Mouse (Mus musculus) CD4-positive, CD25-positive, alpha-beta regulatory T cell, adult 2 months (primary cell): ENCODE results near the gene Crim1.

ENCODE experiments used
- DNase-seq: peaks from one replicate; pipeline ENCODE4 v3.0.0-alpha.2; 2012; ENCODE audit warnings: low read depth, low spot score

Gene Crim1

GRCm38 (mm10) chr17:78209646-78210045 is 9.6 kb downstream of the Crim1 start:
- no peak for DNase-seq

GRCm38 (mm10) chr17:78211881-78212280 is 11.8 kb downstream of the Crim1 start:
- no peak for DNase-seq

- no peak for DNase-seq
These were observed 13.1 kb downstream of the Crim1 start for GRCm38 (mm10) chr17:78213128-78213527.

- no peak for DNase-seq
These were observed 16.5 kb downstream of the Crim1 start for GRCm38 (mm10) chr17:78216526-78216925.

- DNase-seq = no peak
These were observed 17.4 kb downstream of the Crim1 start for GRCm38 (mm10) chr17:78217406-78217805.

- no peak for DNase-seq
These were observed 18.6 kb downstream of the Crim1 start for GRCm38 (mm10) chr17:78218506-78219232.

GRCm38 (mm10) chr17:78221007-78221642 is 21.1 kb downstream of the Crim1 start:
- peak; percentile 17 for DNase-seq

- DNase-seq = no peak
These were observed 21.8 kb downstream of the Crim1 start for GRCm38 (mm10) chr17:78221860-78222259.

GRCm38 (mm10) chr17:78223988-78224387 is 23.9 kb downstream of the Crim1 start:
- no peak for DNase-seq

GRCm38 (mm10) chr17:78225547-78225946 is 25.5 kb downstream of the Crim1 start:
- DNase-seq = no peak

GRCm38 (mm10) chr17:78227211-78227610 is 27.2 kb downstream of the Crim1 start:
- no peak for DNase-seq

GRCm38 (mm10) chr17:78231567-78231966 is 31.5 kb downstream of the Crim1 start:
- no peak for DNase-seq

- DNase-seq = no peak
These were observed 32.7 kb downstream of the Crim1 start for GRCm38 (mm10) chr17:78232703-78233102.

- DNase-seq = no peak
These were observed 33.8 kb downstream of the Crim1 start for GRCm38 (mm10) chr17:78233873-78234272.

- peak; percentile 53 for DNase-seq
These were observed 36.1 kb downstream of the Crim1 start for GRCm38 (mm10) chr17:78236126-78236525.

- DNase-seq = no peak
These were observed 37.9 kb downstream of the Crim1 start for GRCm38 (mm10) chr17:78237954-78238353.

- no peak for DNase-seq
These were observed 40.1 kb downstream of the Crim1 start for GRCm38 (mm10) chr17:78240161-78240560.

- DNase-seq = no peak
These were observed 41.2 kb downstream of the Crim1 start for GRCm38 (mm10) chr17:78241238-78241637.

- DNase-seq = no peak
These were observed 44.7 kb downstream of the Crim1 start for GRCm38 (mm10) chr17:78244752-78245151.

GRCm38 (mm10) chr17:78245444-78245843 is 45.4 kb downstream of the Crim1 start:
- peak; percentile 55 for DNase-seq

- DNase-seq = peak; percentile 50
These were observed 46.8 kb downstream of the Crim1 start for GRCm38 (mm10) chr17:78246634-78247383.

GRCm38 (mm10) chr17:78248197-78248596 is 48.1 kb downstream of the Crim1 start:
- DNase-seq = peak; percentile 22
